Mouse (Mus musculus): ENCODE results near the gene Rab44.

DNA sequence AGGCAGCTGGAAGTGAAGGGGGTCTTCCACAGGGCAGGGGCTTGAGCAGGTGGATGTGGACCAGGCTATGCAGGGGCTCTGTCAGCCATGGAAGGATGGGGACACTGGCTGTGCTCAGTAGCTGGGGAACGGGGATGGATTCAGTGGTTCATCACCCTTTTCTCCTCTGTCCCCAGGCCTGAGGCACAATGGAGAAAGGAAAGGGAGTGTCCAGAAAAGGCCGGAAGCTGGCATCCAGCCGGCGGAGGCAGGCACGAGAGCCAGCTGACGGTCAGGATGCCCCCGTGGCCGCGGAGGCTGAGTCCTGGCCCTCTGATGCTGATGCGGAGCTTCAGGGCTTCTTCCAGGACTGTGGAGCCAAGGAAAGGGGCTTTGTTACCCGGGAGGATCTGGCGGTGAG is 6.7 kb downstream of the Rab44 start:
- no peak for TF ChIP-seq CTCF (IDR thresholded peaks at IDR 0.05; ENCODE audit: low read depth, low read length)
- no peak for TF ChIP-seq GATA1 (IDR thresholded peaks at IDR 0.05; ENCODE audit: borderline replicate concordance, low read length)
- no peak for TF ChIP-seq TAL1 (conservative IDR thresholded peaks at IDR 0.05; ENCODE audit: low read depth, low read length)

All from G1E (cell line).